Mouse (Mus musculus) yolk sac, embryonic 10.5 days (tissue): ENCODE results near the gene Wdr27.
"Not testable (repeated sequence)": the region's sequence is repeated elsewhere in the genome, so short reads cannot be mapped to it uniquely, and the experiment has no call there.

Source experiments
- DNase-seq: peaks from one replicate; pipeline ENCODE4 v3.0.0-alpha.2; 2017; ENCODE audit warnings: low spot score

Gene Wdr27

GRCm38 (mm10) chr17:14943009-14943728, at the start of gene Wdr27, which contains the start of gene 1600012H06Rik:
TSS of gene Wdr27 (minus strand) at chr17:14943158.
TSS of gene 1600012H06Rik (plus strand) at chr17:14943184.
- peak; percentile 97 for DNase-seq

GRCm38 (mm10) chr17:14992522-14993138, 49.7 kb upstream of the Wdr27 start:
- not testable (repeated sequence) for DNase-seq

DNA sequence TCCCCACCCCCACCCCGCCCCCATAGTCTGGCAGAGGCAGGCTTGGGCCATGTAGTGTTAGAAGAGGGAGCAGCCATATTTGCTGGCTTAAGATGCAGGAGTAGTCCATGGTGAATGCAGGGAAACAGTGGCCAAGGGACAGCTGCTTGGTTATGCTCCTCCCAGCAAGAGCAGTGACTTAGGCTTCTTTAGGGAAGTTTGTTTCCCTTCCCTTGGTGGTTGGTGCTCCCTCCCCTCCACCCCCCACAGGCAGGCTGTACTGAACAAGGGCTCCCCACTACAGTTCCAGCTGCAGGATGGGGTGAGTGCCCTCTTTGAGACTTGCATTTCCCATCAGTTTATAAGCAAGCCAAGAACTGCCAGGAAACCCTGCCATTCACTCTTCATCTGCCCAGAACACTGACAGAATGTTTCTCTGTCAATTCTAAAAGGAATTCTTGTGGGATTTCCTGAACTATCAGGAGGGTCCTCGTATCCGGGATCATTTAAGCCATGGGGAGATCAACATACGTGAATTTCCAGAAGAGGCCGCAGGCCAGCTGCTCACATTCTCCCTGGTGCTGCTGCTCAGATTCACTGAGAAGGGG, 47.3 kb upstream of the Wdr27 start:
- not testable (repeated sequence) for DNase-seq

GRCm38 (mm10) chr17:14978362-14979038, 35.5 kb upstream of the Wdr27 start, which contains the start of the genes 9030025P20Rik and Gm3417:
TSS of gene 9030025P20Rik (plus strand) at chr17:14978468.
TSS of gene Gm3417 (minus strand) at chr17:14978790.
- DNase-seq: not testable (repeated sequence)

DNA sequence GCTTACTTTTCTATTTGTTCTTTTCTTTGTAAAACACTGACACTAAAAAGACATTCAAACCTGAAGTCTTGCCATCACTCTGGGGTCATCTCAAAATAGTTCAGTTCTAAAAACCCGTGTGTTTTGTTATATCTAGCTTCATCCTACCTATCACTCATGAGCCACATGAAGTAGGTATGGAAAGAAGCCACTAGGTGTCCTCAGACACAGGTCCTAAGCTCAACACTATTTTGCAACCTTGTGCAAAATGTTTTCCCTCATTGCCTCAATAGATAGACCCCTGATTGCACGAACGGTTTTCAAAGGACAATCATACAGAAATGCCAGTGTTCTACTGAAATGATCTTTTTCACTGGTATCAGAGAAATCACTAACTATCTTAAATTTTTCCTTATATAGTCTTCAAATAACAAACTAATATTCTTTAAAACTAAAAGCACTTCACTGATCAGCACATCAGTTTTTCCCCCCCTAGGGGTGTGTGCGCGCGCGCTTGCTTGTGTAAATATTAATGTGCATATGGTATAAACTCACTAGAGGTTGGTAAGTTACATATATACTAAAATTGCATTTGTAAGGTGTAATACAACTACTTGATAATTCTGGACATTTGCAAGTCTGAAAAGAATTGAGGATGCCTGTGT, 34.9 kb upstream of the Wdr27 start:
- not testable (repeated sequence) for DNase-seq

GRCm38 (mm10) chr17:14968373-14968913, 25.5 kb upstream of the Wdr27 start:
- not testable (repeated sequence) for DNase-seq

DNA sequence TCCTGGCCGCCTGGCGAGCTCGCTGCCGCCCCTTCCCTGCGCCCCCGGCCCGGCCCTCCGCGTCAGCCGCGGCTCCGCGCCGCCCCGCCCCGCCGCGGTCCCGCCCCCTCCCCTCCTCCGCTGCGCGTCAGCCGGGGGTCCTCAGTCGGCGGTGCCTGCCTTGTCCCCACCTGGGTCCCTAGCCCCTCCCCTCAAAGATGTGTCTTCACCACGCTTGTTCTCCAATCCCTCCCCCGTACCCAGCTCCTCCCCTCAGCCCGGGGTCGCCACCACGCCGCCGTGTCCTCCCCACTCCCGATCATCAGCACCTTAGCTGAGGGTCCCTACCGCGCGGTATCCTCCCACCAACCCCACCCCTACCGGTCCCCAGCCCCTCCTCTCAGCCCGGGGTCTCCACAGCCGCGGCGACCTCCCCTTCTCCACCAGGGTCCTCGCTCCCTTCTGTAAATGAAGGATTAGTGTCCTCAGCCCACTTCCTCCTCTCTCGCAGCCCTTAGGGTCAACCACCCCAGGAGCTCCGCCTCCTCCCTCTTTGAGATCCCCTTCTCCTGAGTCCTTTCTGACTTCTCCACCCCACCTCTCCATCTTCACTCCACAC, 18.7 kb upstream of the Wdr27 start:
- not testable (repeated sequence) for DNase-seq

DNA sequence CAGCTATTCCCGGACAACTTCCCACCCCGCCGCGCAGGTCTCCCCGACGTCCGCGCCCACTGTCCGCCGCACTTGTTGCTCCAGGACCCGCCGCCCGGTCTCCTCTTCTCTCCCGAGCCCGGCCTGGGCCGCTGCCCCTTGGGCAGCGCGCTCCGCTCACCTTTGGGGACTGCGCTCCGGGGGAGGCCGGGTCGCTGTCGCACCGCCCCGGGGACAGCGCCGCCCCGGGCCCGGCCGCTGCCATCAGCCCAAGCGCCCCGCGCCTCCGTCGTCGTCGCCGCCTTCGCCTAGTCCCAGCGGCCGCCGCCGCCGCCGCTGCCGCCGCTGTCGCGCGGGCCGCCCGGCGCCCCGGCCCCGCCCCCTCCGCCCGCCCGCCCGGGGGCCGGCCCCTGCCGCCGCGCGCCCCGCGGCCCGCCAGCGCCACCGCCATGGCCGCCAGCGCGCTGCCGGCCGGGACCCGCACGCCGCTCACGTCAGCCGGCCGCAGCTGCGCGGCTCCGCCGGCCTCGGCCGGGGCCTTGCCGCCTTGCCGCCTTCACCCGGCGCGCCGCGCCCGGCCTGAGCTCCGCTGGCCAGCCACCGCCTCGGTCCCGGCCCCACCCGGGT, 18.1 kb upstream of the Wdr27 start, which contains the start of gene Phf10:
Gene Phf10, minus strand, starts transcription at position 323 of the 606 bp plus-strand sequence.
- peak; percentile 31 for DNase-seq

DNA sequence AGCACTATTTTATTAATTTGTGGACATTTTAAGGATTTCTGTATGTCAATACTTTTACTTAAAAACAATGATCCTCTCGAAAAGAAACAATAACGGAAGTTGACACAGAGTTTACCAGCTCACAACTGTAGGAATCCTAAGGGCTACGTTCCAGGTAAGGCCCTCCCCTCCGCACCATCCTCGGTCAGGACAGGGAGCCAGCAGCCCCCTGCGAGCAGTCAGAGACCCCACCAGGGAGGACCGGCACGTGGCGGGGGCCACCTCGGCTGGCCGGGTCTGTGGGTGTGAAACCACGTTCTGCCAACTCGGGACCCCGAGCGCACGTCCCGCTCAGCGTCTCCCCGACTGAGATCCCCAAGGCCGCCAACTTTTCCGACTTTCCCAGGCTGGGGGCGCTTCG, 17.6 kb upstream of the Wdr27 start:
- peak; percentile 26 for DNase-seq

DNA sequence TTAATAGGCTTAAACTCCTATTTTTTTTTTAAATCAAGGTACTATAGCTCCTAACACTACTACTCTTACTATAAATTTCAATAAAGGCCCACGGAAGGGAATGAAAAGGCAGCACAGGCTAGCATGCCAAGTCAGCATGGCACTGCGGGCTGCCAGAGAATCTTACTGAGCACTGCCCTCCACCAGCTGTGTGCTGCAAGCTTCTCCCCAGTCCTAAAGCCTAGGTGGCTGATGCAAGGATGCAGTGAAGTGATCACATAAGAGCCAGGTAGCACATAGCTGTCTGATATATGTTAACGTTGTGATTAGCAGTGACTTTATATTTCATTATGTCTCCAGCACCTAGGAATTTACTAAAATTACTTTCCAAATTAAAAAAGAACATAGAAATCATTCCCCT, 17.0 kb upstream of the Wdr27 start:
- no peak for DNase-seq

GRCm38 (mm10) chr17:14958686-14959327, 15.8 kb upstream of the Wdr27 start:
- no peak for DNase-seq

- DNase-seq: no peak
Measured at GRCm38 (mm10) chr17:14953452-14953851, 10.5 kb upstream of the Wdr27 start.

GRCm38 (mm10) chr17:14949161-14949827, 6.3 kb upstream of the Wdr27 start:
- no peak for DNase-seq

DNA sequence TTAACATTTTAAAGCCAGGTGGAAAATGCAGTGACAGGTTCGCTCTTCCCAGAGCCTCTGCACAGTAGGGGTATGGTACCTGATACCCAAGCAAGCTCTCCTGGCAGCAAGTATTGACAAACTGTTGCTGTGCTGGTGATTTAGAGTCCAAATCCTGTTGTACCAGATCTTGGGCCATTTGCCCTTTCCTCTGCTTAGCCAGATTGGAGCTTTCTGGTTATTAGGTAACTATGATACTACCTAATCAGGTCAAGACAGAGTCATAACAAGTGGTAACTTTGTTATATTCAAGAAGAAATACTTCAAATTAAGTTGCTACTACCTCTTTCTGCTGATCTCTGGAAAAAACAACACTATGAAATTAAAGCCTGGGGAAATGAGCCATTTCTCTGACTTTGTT, 1.6 kb upstream of the Wdr27 start:
- no peak for DNase-seq

DNA sequence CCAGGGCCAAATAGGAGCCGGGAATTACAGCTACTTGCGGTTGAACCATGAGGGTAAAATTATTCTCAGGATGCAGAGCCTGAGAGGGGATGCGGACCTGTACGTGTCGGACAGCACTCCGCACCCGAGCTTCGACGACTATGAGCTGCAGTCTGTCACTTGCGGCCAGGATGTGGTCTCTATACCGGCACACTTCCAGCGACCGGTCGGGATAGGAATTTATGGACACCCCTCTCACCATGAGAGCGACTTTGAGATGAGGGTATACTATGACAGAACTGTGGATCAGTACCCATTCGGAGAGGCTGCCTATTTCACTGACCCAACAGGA, 736 bp upstream of the Wdr27 start:
- DNase-seq: no peak

DNA sequence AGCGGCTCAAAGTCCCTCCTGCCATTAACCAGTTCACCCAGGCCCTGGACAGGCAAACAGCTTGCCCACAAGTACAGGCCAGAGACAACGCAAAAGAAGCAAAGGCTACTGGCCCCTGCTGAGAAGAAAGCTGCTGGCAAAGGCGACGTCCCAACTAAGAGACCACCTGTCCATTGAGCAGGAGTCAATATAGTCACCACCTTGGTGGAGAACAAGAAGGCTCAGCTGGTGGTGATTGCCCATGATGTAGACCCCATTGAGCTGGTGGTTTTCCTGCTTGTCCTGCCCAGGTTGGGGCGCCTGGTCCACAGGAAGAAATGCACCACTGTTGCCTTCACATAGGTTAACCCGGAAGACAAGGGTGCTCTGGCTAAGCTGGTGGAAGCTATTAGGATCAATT, 777 bp downstream of the Wdr27 start:
- DNase-seq: not testable (repeated sequence)

DNA sequence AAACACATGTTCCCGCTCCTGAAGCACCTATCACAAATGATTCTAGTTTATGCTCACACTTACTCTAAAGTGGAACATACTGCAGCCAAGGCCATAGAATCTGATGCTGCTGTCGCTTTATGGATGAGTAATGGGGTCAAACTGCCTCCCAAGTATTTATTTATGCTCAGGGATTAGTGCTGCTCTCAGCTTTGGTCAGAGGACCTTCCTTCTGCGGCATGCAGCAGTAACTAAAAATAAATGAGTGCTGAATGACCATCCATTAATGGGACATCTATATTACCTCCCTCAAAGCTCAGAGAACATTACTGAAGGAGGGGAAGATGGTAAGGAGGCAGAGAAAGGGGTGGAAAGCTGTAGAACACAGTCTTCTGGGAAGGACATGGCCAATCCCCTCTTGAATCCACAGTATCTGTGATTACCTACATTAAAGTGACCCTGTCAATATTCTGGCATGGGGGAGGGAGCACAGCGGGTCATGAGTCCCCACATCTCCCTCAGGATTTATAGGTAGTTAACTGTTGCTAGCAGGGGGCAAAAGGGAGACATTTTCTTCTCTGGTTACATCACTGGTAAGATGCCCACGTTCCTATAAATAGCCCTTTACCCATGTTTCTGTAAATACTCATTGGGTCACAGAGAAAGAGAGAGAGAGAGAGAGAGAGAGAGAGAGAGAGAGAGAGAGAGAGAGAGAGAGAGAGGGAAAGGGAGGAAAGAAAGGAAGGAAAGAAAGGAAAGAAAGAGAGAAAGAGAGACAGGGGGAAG, 6.9 kb downstream of the Wdr27 start:
- DNase-seq: no peak

DNA sequence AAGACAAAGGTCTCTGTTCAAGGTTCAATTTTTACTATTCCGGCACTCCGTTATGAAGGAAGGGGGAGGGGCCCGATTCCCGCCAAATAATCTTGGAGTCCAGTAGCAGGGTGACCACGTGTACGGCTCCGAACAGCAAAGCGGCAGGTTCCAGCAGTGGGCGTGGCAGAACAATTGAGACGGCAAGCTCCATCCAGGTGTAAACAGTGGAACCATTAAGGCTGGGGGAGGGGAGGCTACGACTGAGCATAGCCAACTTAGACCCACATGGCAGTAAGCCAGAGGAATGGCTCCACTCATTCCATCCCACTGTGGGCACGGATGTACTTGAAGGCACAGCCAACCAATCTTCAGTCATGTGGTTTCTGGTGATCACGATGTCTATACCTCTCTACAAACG, 7.7 kb downstream of the Wdr27 start:
- not testable (repeated sequence) for DNase-seq

DNA sequence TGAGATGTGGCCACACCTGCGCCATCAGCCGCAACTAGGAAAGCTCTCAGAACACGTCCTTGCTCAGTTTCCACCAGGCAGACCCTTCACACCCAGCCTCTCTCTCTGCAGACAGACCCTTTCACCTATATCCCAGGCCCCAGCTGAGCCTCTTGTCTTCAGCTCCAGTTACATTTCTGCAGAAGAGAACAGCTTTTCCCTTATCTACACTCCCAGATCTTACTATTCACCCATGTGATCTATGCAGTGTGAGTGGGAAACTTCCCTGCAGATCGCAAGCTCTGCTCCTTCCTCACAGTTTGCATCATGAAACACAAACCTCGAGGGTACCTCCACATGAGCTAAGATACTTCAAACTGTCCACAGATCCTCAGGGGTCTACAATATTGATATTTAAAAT, 11.5 kb downstream of the Wdr27 start:
- DNase-seq: no peak
